Mouse (Mus musculus): ENCODE results near the gene Olig3. TPM values are rescaled to one million over a fixed set of nuclear protein-coding genes. Genes with fewer than 3 reads are reported as not detected.

Gene Olig3
- polyA plus RNA-seq, 1 experiment from 2014 or later, result 1.6 TPM

DNA sequence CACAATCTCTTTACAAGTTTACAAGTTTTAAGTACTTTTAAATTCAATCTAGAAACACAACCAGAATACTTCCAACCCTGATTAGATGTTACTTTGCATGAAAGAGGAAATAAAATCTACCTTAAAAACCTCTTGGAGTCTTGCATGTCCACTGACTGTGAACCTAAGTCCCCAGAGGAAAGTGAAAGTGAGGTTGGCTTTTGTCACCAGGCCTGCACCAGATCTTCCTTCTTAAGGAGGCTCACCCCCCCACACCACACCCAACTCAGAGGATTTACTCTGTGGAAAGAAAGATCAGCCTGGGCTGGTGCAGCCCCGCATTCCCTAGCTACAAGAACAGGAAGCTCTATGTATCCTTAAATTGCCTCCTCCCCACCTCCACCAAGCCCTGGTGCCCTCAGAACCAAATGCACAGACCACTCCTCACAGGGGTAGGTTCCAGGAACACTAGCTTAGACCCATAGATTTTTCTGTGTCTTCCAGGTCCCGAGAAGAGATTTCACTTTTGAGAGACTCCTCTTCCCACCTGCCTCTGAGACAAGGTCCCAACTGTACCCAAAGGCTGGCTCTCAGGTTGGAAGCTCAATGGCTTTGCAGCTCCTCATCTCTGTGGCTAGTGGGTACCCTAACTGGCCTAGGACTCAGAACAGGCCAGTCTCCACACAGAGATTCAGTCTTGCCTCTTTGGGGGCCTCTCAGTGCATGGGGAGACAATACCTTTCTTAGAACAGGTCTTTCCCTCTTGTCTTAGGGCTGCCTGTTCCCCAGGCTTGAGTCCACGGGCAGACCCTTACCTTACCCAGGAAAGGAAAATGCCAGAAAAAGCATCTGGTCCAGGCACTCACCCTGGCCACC lies 4.3 kb downstream of the Olig3 start:
- Histone ChIP-seq H3K36me3 (ENCODE audit: control insufficient read depth, insufficient read depth) (no peaks in the 10 kb centered on the region), H3K4me2 (ENCODE audit: low read length) (no peak overlapping the region), H3K4me1 (replicated peaks; ENCODE audit: control insufficient read depth, insufficient read depth, low read length) (peaks cover 14% of the 10 kb centered on the region), H3K9ac (replicated peaks; ENCODE audit: low read depth, low read length) (no peak overlapping the region), H3K9me3 (ENCODE audit: control insufficient read depth, low read length) (no peaks in the 10 kb centered on the region), H3K27ac (ENCODE audit: low read length) (no peak overlapping the region), H3K27me3 (replicated peaks; ENCODE audit: control insufficient read depth, insufficient read depth, low read length) (peaks cover 75% of the 10 kb centered on the region), H3K4me3 (replicated peaks; ENCODE audit: low read length) (no peak overlapping the region)
- 7% methylated on average over 3 of the region's 3 CpGs for WGBS
- no peak for ATAC-seq

DNA sequence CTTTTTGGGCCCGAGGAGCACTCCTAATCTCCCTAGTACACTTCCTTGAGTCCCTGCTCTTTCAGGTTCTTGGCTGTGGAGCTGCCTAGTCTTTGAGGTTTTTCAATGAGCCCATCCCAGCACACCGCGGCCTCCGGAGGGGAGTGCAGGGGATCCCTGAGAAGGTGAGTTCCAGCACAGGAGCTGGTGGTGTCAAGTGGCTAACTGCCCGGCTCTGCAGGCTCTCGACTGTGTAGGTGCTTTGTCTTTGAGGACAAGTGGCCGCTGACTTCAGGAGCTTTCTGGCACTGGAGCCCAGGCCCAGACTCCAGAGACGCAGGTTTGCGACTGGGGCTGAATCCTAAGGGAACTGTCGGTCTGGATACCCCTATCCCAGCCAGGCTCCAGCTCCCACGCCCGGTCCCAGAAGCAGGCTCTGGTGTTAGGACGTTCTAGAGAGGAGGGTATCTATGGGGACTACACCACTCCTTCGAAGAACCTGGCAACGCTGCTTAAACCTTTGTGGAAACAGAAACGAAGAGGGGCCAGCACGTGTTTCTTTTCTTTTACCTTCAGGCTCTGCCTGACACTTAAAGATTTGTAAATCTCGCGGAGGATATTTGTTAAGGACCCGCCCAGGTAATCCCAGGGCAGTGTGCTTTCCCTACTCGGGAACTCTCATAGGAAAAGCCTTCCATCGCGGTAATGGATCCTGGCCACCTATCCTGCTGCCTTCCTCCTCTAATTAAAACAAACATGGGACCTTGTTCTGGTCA lies 5.4 kb downstream of the Olig3 start:
- H3K4me3 ChIP-seq (replicated peaks; ENCODE audit: low read length), result no peak overlapping the region

DNA sequence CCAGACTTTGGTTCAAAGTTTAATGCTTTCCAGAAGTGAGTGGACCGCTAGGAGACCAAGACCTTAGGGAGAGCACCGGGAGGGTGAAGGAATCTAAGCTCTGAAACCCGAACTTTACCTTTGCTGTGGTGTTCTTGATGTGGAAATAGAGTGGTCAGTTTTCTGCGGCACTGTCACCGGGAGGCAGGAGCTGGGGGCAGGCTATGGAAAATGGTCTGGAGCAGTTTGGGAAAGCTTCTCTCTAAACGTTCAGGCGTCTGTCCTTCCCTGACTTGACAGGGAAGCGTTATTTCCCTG lies 5.9 kb downstream of the Olig3 start:
- WGBS, result 1% methylated on average over 8 of the region's 8 CpGs
- no peak for ATAC-seq
- H3K36me3 ChIP-seq (ENCODE audit: control insufficient read depth, insufficient read depth), result no peaks in the 10 kb centered on the region
- H3K27ac ChIP-seq (ENCODE audit: low read length), result no peak overlapping the region
- H3K4me2 ChIP-seq (ENCODE audit: low read length), result no peak overlapping the region
- H3K4me3 ChIP-seq (replicated peaks; ENCODE audit: low read length), result no peak overlapping the region
- no peaks in the 10 kb centered on the region for H3K9me3 ChIP-seq (ENCODE audit: control insufficient read depth, low read length)
- peaks cover 73% of the 10 kb centered on the region for H3K27me3 ChIP-seq (replicated peaks; ENCODE audit: control insufficient read depth, insufficient read depth, low read length)
- peaks cover 6% of the 10 kb centered on the region for H3K4me1 ChIP-seq (replicated peaks; ENCODE audit: control insufficient read depth, insufficient read depth, low read length)
- no peak overlapping the region for H3K9ac ChIP-seq (replicated peaks; ENCODE audit: low read depth, low read length)

More for the DNA sequence above, 5.4 kb downstream of the Olig3 start:
- peaks cover 79% of the 10 kb centered on the region for H3K27me3 ChIP-seq (replicated peaks; ENCODE audit: control insufficient read depth, insufficient read depth, low read length)
- no peaks in the 10 kb centered on the region for H3K36me3 ChIP-seq (ENCODE audit: control insufficient read depth, insufficient read depth)
- no peak overlapping the region for H3K27ac ChIP-seq (ENCODE audit: low read length)
- peaks cover 11% of the 10 kb centered on the region for H3K4me1 ChIP-seq (replicated peaks; ENCODE audit: control insufficient read depth, insufficient read depth, low read length)
- no peak overlapping the region for H3K4me2 ChIP-seq (ENCODE audit: low read length)
- H3K9ac ChIP-seq (replicated peaks; ENCODE audit: low read depth, low read length), result no peak overlapping the region
- H3K9me3 ChIP-seq (ENCODE audit: control insufficient read depth, low read length), result no peaks in the 10 kb centered on the region
- no peak for ATAC-seq
- under 1% methylated on average over 23 of the region's 23 CpGs for WGBS

- no peaks in the 10 kb centered on the region for H3K36me3 ChIP-seq (ENCODE audit: control insufficient read depth, insufficient read depth)
- H3K4me3 ChIP-seq (replicated peaks; ENCODE audit: low read length), result peak overlapping the region; percentile 7; the same call in 1 of the 2 replicates
- 2% methylated on average over 17 of the region's 17 CpGs for WGBS
Observed at GRCm38 (mm10) chr10:19362861-19363260, 6.5 kb downstream of the Olig3 start.

GRCm38 (mm10) chr10:19363365-19363764 lies 7.0 kb downstream of the Olig3 start:
- Histone ChIP-seq H3K4me3 (replicated peaks; ENCODE audit: low read length) (no peak overlapping the region), H3K9ac (replicated peaks; ENCODE audit: low read depth, low read length) (no peak overlapping the region), H3K27me3 (replicated peaks; ENCODE audit: control insufficient read depth, insufficient read depth, low read length) (peaks cover 65% of the 10 kb centered on the region), H3K27ac (ENCODE audit: low read length) (no peak overlapping the region), H3K9me3 (ENCODE audit: control insufficient read depth, low read length) (no peaks in the 10 kb centered on the region), H3K36me3 (ENCODE audit: control insufficient read depth, insufficient read depth) (no peaks in the 10 kb centered on the region), H3K4me2 (ENCODE audit: low read length) (no peak overlapping the region), H3K4me1 (replicated peaks; ENCODE audit: control insufficient read depth, insufficient read depth, low read length) (peaks cover 3% of the 10 kb centered on the region; the same call in 1 of the 2 replicates)
- 0% methylated on average over 5 of the region's 5 CpGs for WGBS
- ATAC-seq, result no peak

More at GRCm38 (mm10) chr10:19362861-19363260, 6.5 kb downstream of the Olig3 start:
- H3K27me3 ChIP-seq (replicated peaks; ENCODE audit: control insufficient read depth, insufficient read depth, low read length), result peaks cover 68% of the 10 kb centered on the region
- H3K9me3 ChIP-seq (ENCODE audit: control insufficient read depth, low read length), result no peaks in the 10 kb centered on the region
- no peak overlapping the region for H3K9ac ChIP-seq (replicated peaks; ENCODE audit: low read depth, low read length)
- no peak for ATAC-seq
- H3K4me1 ChIP-seq (replicated peaks; ENCODE audit: control insufficient read depth, insufficient read depth, low read length), result peaks cover 3% of the 10 kb centered on the region; the same call in 1 of the 2 replicates
- H3K27ac ChIP-seq (ENCODE audit: low read length), result no peak overlapping the region
- H3K4me2 ChIP-seq (ENCODE audit: low read length), result peak overlapping the region; percentile 27

DNA sequence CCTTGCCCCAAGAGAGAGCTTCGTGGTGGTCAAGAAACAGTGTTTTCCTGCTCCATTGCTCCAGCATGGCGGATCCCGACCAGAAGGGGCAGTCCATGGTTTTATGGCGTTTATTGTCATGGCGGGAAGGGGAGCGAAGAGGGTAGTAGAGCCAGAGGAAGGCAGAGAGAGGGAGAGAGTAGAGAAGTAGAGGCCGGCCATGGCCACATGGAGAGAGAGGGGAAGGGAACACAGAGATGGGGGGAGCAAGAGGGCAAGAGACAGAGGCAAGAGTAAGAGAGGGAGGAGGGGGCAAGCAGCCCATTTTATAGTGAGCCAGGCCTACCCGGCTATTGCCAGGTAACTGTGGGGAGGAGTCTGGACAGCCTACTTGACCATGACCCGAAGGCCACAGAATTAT lies 12.8 kb downstream of the Olig3 start:
- no peak overlapping the region for H3K4me3 ChIP-seq (replicated peaks; ENCODE audit: low read length)
- WGBS, result 92% methylated on average over 9 of the region's 9 CpGs
- no peaks in the 10 kb centered on the region for H3K9me3 ChIP-seq (ENCODE audit: control insufficient read depth, low read length)
- H3K27me3 ChIP-seq (replicated peaks; ENCODE audit: control insufficient read depth, insufficient read depth, low read length), result peaks cover 31% of the 10 kb centered on the region
- no peak overlapping the region for H3K4me2 ChIP-seq (ENCODE audit: low read length)
- no peak for ATAC-seq
- H3K9ac ChIP-seq (replicated peaks; ENCODE audit: low read depth, low read length), result no peak overlapping the region
- no peaks in the 10 kb centered on the region for H3K36me3 ChIP-seq (ENCODE audit: control insufficient read depth, insufficient read depth)
- H3K27ac ChIP-seq (ENCODE audit: low read length), result no peak overlapping the region
- peaks cover 16% of the 10 kb centered on the region for H3K4me1 ChIP-seq (replicated peaks; ENCODE audit: control insufficient read depth, insufficient read depth, low read length)

DNA sequence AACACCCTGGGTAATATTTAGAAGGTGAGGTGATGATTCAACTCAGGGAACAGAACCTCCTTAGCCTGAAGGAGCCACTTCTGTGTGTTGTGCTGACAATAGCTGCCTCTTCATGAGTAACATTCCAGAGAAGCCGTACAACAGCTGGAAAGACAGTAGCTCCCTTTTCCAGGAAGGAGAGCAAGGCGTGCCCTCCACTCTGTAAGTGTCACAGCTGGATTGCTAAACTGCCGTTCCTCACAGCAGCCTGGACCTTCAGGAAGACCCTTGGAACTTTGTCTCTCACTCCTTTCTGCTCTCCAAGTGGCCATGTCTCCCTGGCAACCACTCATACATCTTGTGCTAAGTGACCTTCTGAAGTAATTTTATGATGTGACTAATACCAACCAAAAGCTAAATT lies 13.8 kb downstream of the Olig3 start:
- 78% methylated on average over 3 of the region's 3 CpGs for WGBS

DNA sequence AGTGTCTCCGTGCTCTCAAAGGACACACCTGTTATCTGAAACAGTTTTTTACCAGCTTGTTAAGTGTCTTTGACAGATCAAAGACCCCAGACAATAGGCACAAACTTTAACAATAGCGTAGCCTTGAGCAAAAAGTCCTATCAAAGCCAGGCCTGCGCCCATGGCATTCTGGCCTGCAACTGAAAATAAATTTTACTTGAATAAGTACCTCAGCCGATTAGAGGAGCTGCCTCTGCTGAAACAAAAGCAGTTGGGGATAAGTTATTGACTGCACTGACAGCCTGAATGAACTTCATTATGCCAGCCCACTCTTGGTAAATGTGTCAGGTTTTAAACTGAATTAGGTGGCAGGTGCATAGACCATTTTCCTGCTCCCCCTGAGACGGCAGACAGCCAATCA lies 15.9 kb downstream of the Olig3 start:
- Histone ChIP-seq H3K9me3 (ENCODE audit: control insufficient read depth, low read length) (no peaks in the 10 kb centered on the region), H3K27me3 (replicated peaks; ENCODE audit: control insufficient read depth, insufficient read depth, low read length) (peaks cover 8% of the 10 kb centered on the region; the same call in 1 of the 2 replicates), H3K36me3 (ENCODE audit: control insufficient read depth, insufficient read depth) (no peaks in the 10 kb centered on the region), H3K4me2 (ENCODE audit: low read length) (no peak overlapping the region), H3K4me1 (replicated peaks; ENCODE audit: control insufficient read depth, insufficient read depth, low read length) (peaks cover 18% of the 10 kb centered on the region), H3K9ac (replicated peaks; ENCODE audit: low read depth, low read length) (no peak overlapping the region), H3K27ac (ENCODE audit: low read length) (no peak overlapping the region), H3K4me3 (replicated peaks; ENCODE audit: low read length) (no peak overlapping the region)
- ATAC-seq, result peak; percentile 26; the same call in 1 of the 2 replicates
- 9% methylated on average over 5 of the region's 5 CpGs for WGBS

More for the DNA sequence above, 13.8 kb downstream of the Olig3 start:
- H3K4me1 ChIP-seq (replicated peaks; ENCODE audit: control insufficient read depth, insufficient read depth, low read length), result peaks cover 18% of the 10 kb centered on the region
- no peak overlapping the region for H3K4me2 ChIP-seq (ENCODE audit: low read length)
- H3K9me3 ChIP-seq (ENCODE audit: control insufficient read depth, low read length), result no peaks in the 10 kb centered on the region
- no peak overlapping the region for H3K4me3 ChIP-seq (replicated peaks; ENCODE audit: low read length)
- peaks cover 22% of the 10 kb centered on the region for H3K27me3 ChIP-seq (replicated peaks; ENCODE audit: control insufficient read depth, insufficient read depth, low read length)
- no peaks in the 10 kb centered on the region for H3K36me3 ChIP-seq (ENCODE audit: control insufficient read depth, insufficient read depth)
- ATAC-seq, result no peak
- H3K9ac ChIP-seq (replicated peaks; ENCODE audit: low read depth, low read length), result no peak overlapping the region
- H3K27ac ChIP-seq (ENCODE audit: low read length), result no peak overlapping the region

- peaks cover 18% of the 10 kb centered on the region for H3K4me1 ChIP-seq (replicated peaks; ENCODE audit: control insufficient read depth, insufficient read depth, low read length)
- WGBS, result 20% methylated on average over 7 of the region's 7 CpGs
- H3K27me3 ChIP-seq (replicated peaks; ENCODE audit: control insufficient read depth, insufficient read depth, low read length), result peaks cover 6% of the 10 kb centered on the region; the same call in 1 of the 2 replicates
- H3K4me2 ChIP-seq (ENCODE audit: low read length), result no peak overlapping the region
- H3K9me3 ChIP-seq (ENCODE audit: control insufficient read depth, low read length), result no peaks in the 10 kb centered on the region
- H3K27ac ChIP-seq (ENCODE audit: low read length), result no peak overlapping the region
- no peaks in the 10 kb centered on the region for H3K36me3 ChIP-seq (ENCODE audit: control insufficient read depth, insufficient read depth)
- no peak overlapping the region for H3K4me3 ChIP-seq (replicated peaks; ENCODE audit: low read length)
- H3K9ac ChIP-seq (replicated peaks; ENCODE audit: low read depth, low read length), result no peak overlapping the region
- ATAC-seq, result peak; percentile 90
Observed at GRCm38 (mm10) chr10:19373797-19374196, 17.5 kb downstream of the Olig3 start.

Measured in forebrain, embryonic 16.5 days (tissue).